ENCODE assay signal across 16 mouse cellular contexts in genomic region chr17:57038978-57039377, GRCm38 (mm10). TPM values are rescaled to one million over a fixed set of nuclear protein-coding genes. Genes with fewer than 3 reads are reported as not detected.
DNase-seq lines count a peak whose midpoint lies in the region; ATAC-seq and TF ChIP-seq lines count a peak whose summit lies in the region.
"Had no signal": no experiment of that assay in that cellular context is flagged by ENCODE, and none has a peak within 500 bp of the region (broad histone marks: within the 10 kb centered on the region; RNA-seq: fewer than 3 reads in every experiment).

No protein-coding gene starts in this region.

- H3K4me3 ChIP-seq in kidney, adult 2 months (ENCODE audit: insufficient read depth, low read depth, low read length): no peak overlapping the region
- no peak overlapping the region for H3K4me3 ChIP-seq in kidney, embryonic 14.5 days (ENCODE audit: low read length)
- H3K4me3 ChIP-seq in midbrain, postnatal 0 days (ENCODE audit: low read depth, low read length): no peak overlapping the region
- H3K4me3 ChIP-seq in midbrain, embryonic 16.5 days (ENCODE audit: low read depth, low read length): no peak overlapping the region
- H3K4me3 ChIP-seq: forebrain, embryonic 13.5 days; liver, embryonic 13.5 days had no signal

- TF ChIP-seq POLR2A in kidney, adult 2 months (IDR thresholded peaks at IDR 0.05; ENCODE audit: low read depth, low read length): no peak

- peak; percentile 31; the same call in 1 of the 2 replicates for TF ChIP-seq CTCF in kidney, adult 2 months (conservative IDR thresholded peaks at IDR 0.05; ENCODE audit: insufficient read depth, insufficient read length, low read depth, low read length)
- TF ChIP-seq CTCF in midbrain, postnatal 0 days (IDR thresholded peaks at IDR 0.05): peak; percentile 38

- no peak for ATAC-seq in kidney, embryonic 14.5 days (ENCODE audit: low FRiP score, low TSS enrichment)
- no peak for ATAC-seq in midbrain, postnatal 0 days (ENCODE audit: low FRiP score)
- ATAC-seq in midbrain, embryonic 16.5 days: no peak
- ATAC-seq in megakaryocyte progenitor cell, adult 5-6 weeks (replicated peaks; ENCODE audit: poor library complexity): peak; percentile 68
- ATAC-seq: forebrain, embryonic 13.5 days had no signal

- H3K27me3 ChIP-seq in kidney, adult 2 months (replicated peaks; ENCODE audit: control insufficient read depth, insufficient read depth, low read length): no peaks in the 10 kb centered on the region; the same call in 1 of the 2 replicates
- no peaks in the 10 kb centered on the region for H3K27me3 ChIP-seq in kidney, embryonic 14.5 days (ENCODE audit: control insufficient read depth, insufficient read depth, low read length)
- 0 out of 2 replicates have a peak, but pooled peaks cover 3% of the 10 kb centered on the region for H3K27me3 ChIP-seq in midbrain, postnatal 0 days (ENCODE audit: insufficient read depth, low read length)
- H3K27me3 ChIP-seq in midbrain, embryonic 16.5 days (ENCODE audit: control insufficient read depth, insufficient read depth, low read depth, low read length): 0 out of 2 replicates have a peak, but pooled peaks cover 2% of the 10 kb centered on the region

- WGBS in kidney, adult 2 months: 44% methylated on average over 8 of the region's 8 CpGs
- 46% methylated on average over 8 of the region's 8 CpGs for WGBS in kidney, embryonic 14.5 days
- WGBS in midbrain, postnatal 0 days: 40% methylated on average over 8 of the region's 8 CpGs
- WGBS in midbrain, embryonic 16.5 days: 42% methylated on average over 8 of the region's 8 CpGs

- H3K27ac ChIP-seq in kidney, adult 2 months (ENCODE audit: insufficient read depth, low read depth, low read length): no peak overlapping the region
- H3K27ac ChIP-seq in kidney, embryonic 14.5 days (ENCODE audit: low read depth, low read length): no peak overlapping the region
- no peak overlapping the region for H3K27ac ChIP-seq in midbrain, postnatal 0 days (ENCODE audit: low read depth, low read length)
- H3K27ac ChIP-seq in midbrain, embryonic 16.5 days (ENCODE audit: low read length): no peak overlapping the region
- H3K27ac ChIP-seq: embryonic facial prominence, embryonic 13.5 days; forebrain, embryonic 13.5 days; hindbrain, embryonic 14.5 days; liver, embryonic 13.5 days had no signal

- H3K9ac ChIP-seq in kidney, embryonic 14.5 days (ENCODE audit: low read depth, low read length): no peak overlapping the region
- no peak overlapping the region for H3K9ac ChIP-seq in midbrain, postnatal 0 days (replicated peaks; ENCODE audit: low read length, poor library complexity, severe bottlenecking)
- H3K9ac ChIP-seq in midbrain, embryonic 16.5 days (ENCODE audit: low read depth, low read length): no peak overlapping the region
- H3K9ac ChIP-seq: forebrain, embryonic 13.5 days; hindbrain, embryonic 14.5 days; liver, embryonic 13.5 days had no signal

- no peak overlapping the region for H3K4me2 ChIP-seq in kidney, embryonic 14.5 days (replicated peaks; ENCODE audit: low read depth, low read length)
- no peak overlapping the region for H3K4me2 ChIP-seq in midbrain, postnatal 0 days (ENCODE audit: low read depth, low read length, poor library complexity, severe bottlenecking)
- H3K4me2 ChIP-seq in midbrain, embryonic 16.5 days (ENCODE audit: low read length): no peak overlapping the region
- H3K4me2 ChIP-seq: forebrain, embryonic 13.5 days; hindbrain, embryonic 14.5 days; liver, embryonic 13.5 days had no signal

- no peaks in the 10 kb centered on the region for H3K4me1 ChIP-seq in kidney, adult 2 months (ENCODE audit: control insufficient read depth, insufficient read depth, low read length)
- no peaks in the 10 kb centered on the region for H3K4me1 ChIP-seq in kidney, embryonic 14.5 days (ENCODE audit: control insufficient read depth, insufficient read depth, low read length)
- H3K4me1 ChIP-seq in midbrain, postnatal 0 days (ENCODE audit: insufficient read depth, low read length): no peaks in the 10 kb centered on the region
- no peaks in the 10 kb centered on the region for H3K4me1 ChIP-seq in midbrain, embryonic 16.5 days (ENCODE audit: control insufficient read depth, insufficient read depth, low read length)
- H3K4me1 ChIP-seq: forebrain, embryonic 13.5 days had no signal

- H3K9me3 ChIP-seq in kidney, embryonic 14.5 days (ENCODE audit: control insufficient read depth, low read length): no peaks in the 10 kb centered on the region
- H3K9me3 ChIP-seq in midbrain, postnatal 0 days (ENCODE audit: low read length): no peaks in the 10 kb centered on the region
- H3K9me3 ChIP-seq in midbrain, embryonic 16.5 days (replicated peaks; ENCODE audit: control insufficient read depth, low read length, poor library complexity, severe bottlenecking): no peaks in the 10 kb centered on the region
- H3K9me3 ChIP-seq: embryonic facial prominence, embryonic 13.5 days; forebrain, embryonic 13.5 days; liver, embryonic 13.5 days had no signal

- DNase-seq in kidney, adult 2 months: no peak
- DNase-seq in midbrain, postnatal 0 days (ENCODE audit: low spot score): no peak
- peak; percentile 74 for DNase-seq in ZHBTc4 (ENCODE audit: low read depth, low spot score)
- DNase-seq in adrenal gland, adult (ENCODE audit: inconsistent age in 2 of 2, low spot score in 1 of 2): no peak
- no peak for DNase-seq in cerebellum, postnatal 14 days
- DNase-seq: cerebellum, postnatal 36 days; gastrocnemius, postnatal 25 days; liver, embryonic 13.5 days had no signal

- no peaks in the 10 kb centered on the region for H3K36me3 ChIP-seq in kidney, adult 2 months (ENCODE audit: control insufficient read depth, insufficient read depth, low read length)
- no peaks in the 10 kb centered on the region for H3K36me3 ChIP-seq in kidney, embryonic 14.5 days (ENCODE audit: control insufficient read depth, insufficient read depth, low read length)
- no peaks in the 10 kb centered on the region for H3K36me3 ChIP-seq in midbrain, postnatal 0 days (ENCODE audit: insufficient read depth, low read length)
- H3K36me3 ChIP-seq in midbrain, embryonic 16.5 days (ENCODE audit: control insufficient read depth, insufficient read depth, low read length): no peaks in the 10 kb centered on the region
- H3K36me3 ChIP-seq: embryonic facial prominence, embryonic 13.5 days; liver, embryonic 13.5 days had no signal

RNA-seq across cellular contexts. Expression of gene Slc25a41, which starts 2.5 kb away (rescaled TPM):
- 0.13 TPM in 1 of 2 replicates, not detected in the other for polyA plus RNA-seq in kidney, adult 2 months (2012; rRNA removed)
- 0.16 TPM in 1 of 2 replicates, not detected in the other for polyA plus RNA-seq in kidney, embryonic 14.5 days (2014; fragmentation: Nextera tagmentation; extraction: Ambion mirVana)
- 0.85 TPM in 1 of 2 replicates, not detected in the other for total RNA-seq in midbrain, postnatal 0 days (2014; rRNA removed)
- polyA plus RNA-seq in midbrain, postnatal 0 days (2015; fragmentation: Nextera tagmentation; extraction: Ambion mirVana): not detected in 2 replicates
- polyA plus RNA-seq in midbrain, embryonic 16.5 days (2015; fragmentation: Nextera tagmentation; extraction: Ambion mirVana): not detected in 2 replicates
- not detected in 2 replicates for total RNA-seq in megakaryocyte progenitor cell, adult 5-6 weeks (2015)
- total RNA-seq in megakaryocyte progenitor cell, adult 5-6 weeks (2017): not detected in 2 replicates
- total RNA-seq: gastrocnemius, postnatal 25 days; megakaryocyte-erythroid progenitor cell, adult 5-6 weeks had no signal
- polyA plus RNA-seq: embryonic facial prominence, embryonic 13.5 days; forebrain, embryonic 13.5 days; heart, postnatal 0 days; hindbrain, embryonic 14.5 days; liver, embryonic 13.5 days had no signal

RNA-seq across cellular contexts. Expression of gene Khsrp, which starts 7.7 kb away (rescaled TPM):
- 49.7 and 51.1 TPM in 2 replicates for polyA plus RNA-seq in kidney, adult 2 months (2012; rRNA removed)
- 46.2 and 65.9 TPM in 2 replicates for polyA plus RNA-seq in kidney, embryonic 14.5 days (2014; fragmentation: Nextera tagmentation; extraction: Ambion mirVana)
- 73.6 and 76.9 TPM in 2 replicates for total RNA-seq in midbrain, postnatal 0 days (2014; rRNA removed)
- polyA plus RNA-seq in midbrain, postnatal 0 days (2015; fragmentation: Nextera tagmentation; extraction: Ambion mirVana): 25.3 and 31.6 TPM in 2 replicates
- polyA plus RNA-seq in midbrain, embryonic 16.5 days (2015; fragmentation: Nextera tagmentation; extraction: Ambion mirVana): 23.9 and 25.4 TPM in 2 replicates
- total RNA-seq in megakaryocyte progenitor cell, adult 5-6 weeks (2015): 99.5 and 107 TPM in 2 replicates
- total RNA-seq in megakaryocyte progenitor cell, adult 5-6 weeks (2017): 68.5 and 89.2 TPM in 2 replicates

RNA-seq across cellular contexts. Expression of gene Crb3, which starts 19.9 kb away (rescaled TPM):
- 110 and 124 TPM in 2 replicates for polyA plus RNA-seq in kidney, adult 2 months (2012; rRNA removed)
- 46.4 and 48.7 TPM in 2 replicates for polyA plus RNA-seq in kidney, embryonic 14.5 days (2014; fragmentation: Nextera tagmentation; extraction: Ambion mirVana)
- total RNA-seq in midbrain, postnatal 0 days (2014; rRNA removed): 6.2 and 8.5 TPM in 2 replicates
- 3.5 and 5.1 TPM in 2 replicates for polyA plus RNA-seq in midbrain, postnatal 0 days (2015; fragmentation: Nextera tagmentation; extraction: Ambion mirVana)
- 2.1 and 3.3 TPM in 2 replicates for polyA plus RNA-seq in midbrain, embryonic 16.5 days (2015; fragmentation: Nextera tagmentation; extraction: Ambion mirVana)
- not detected in 2 replicates for total RNA-seq in megakaryocyte progenitor cell, adult 5-6 weeks (2015)
- total RNA-seq in megakaryocyte progenitor cell, adult 5-6 weeks (2017): not detected in 2 replicates
- total RNA-seq: megakaryocyte-erythroid progenitor cell, adult 5-6 weeks had no signal

RNA-seq across cellular contexts. Expression of gene Slc25a23, which starts 20.7 kb away (rescaled TPM):
- polyA plus RNA-seq in kidney, adult 2 months (2012; rRNA removed): 121 and 124 TPM in 2 replicates
- 12.9 and 13.2 TPM in 2 replicates for polyA plus RNA-seq in kidney, embryonic 14.5 days (2014; fragmentation: Nextera tagmentation; extraction: Ambion mirVana)
- 109 and 146 TPM in 2 replicates for total RNA-seq in midbrain, postnatal 0 days (2014; rRNA removed)
- 42.9 and 44.5 TPM in 2 replicates for polyA plus RNA-seq in midbrain, postnatal 0 days (2015; fragmentation: Nextera tagmentation; extraction: Ambion mirVana)
- 36.0 and 42.8 TPM in 2 replicates for polyA plus RNA-seq in midbrain, embryonic 16.5 days (2015; fragmentation: Nextera tagmentation; extraction: Ambion mirVana)
- 10.9 and 13.4 TPM in 2 replicates for total RNA-seq in megakaryocyte progenitor cell, adult 5-6 weeks (2015)
- total RNA-seq in megakaryocyte progenitor cell, adult 5-6 weeks (2017): 1.6 and 2.0 TPM in 2 replicates

RNA-seq across cellular contexts. Expression of gene Gm17949, which starts 27.7 kb away (rescaled TPM):
- polyA plus RNA-seq in kidney, adult 2 months (2012; rRNA removed): 0.11 and 0.15 TPM in 2 replicates
- polyA plus RNA-seq in kidney, embryonic 14.5 days (2014; fragmentation: Nextera tagmentation; extraction: Ambion mirVana): 0.24 and 0.39 TPM in 2 replicates
- 0.22 TPM in 1 of 2 replicates, not detected in the other for total RNA-seq in midbrain, postnatal 0 days (2014; rRNA removed)
- polyA plus RNA-seq in midbrain, postnatal 0 days (2015; fragmentation: Nextera tagmentation; extraction: Ambion mirVana): 0.38 TPM in 2 replicates
- 0.41 and 0.88 TPM in 2 replicates for polyA plus RNA-seq in midbrain, embryonic 16.5 days (2015; fragmentation: Nextera tagmentation; extraction: Ambion mirVana)
- total RNA-seq in megakaryocyte progenitor cell, adult 5-6 weeks (2015): not detected in 2 replicates
- total RNA-seq in megakaryocyte progenitor cell, adult 5-6 weeks (2017): not detected in 2 replicates
- total RNA-seq: gastrocnemius, postnatal 25 days; megakaryocyte-erythroid progenitor cell, adult 5-6 weeks had no signal
